Mouse (Mus musculus): ENCODE data around the gene Hoga1. TPM values are rescaled to one million over a fixed set of nuclear protein-coding genes. Genes with fewer than 3 reads are reported as not detected.

Hoga1 gene
- total RNA-seq, 1 experiment from 2014 or later: not detected

GRCm38 (mm10) chr19:42019011-42019522, 26.3 kb upstream of the Hoga1 start:
- ATAC-seq (replicated peaks; ENCODE audit: insufficient number of reproducible peaks, low FRiP score, low TSS enrichment, poor library complexity, severe bottlenecking): no peak

GRCm38 (mm10) chr19:42021681-42022541, 23.5 kb upstream of the Hoga1 start:
- ATAC-seq (replicated peaks; ENCODE audit: insufficient number of reproducible peaks, low FRiP score, low TSS enrichment, poor library complexity, severe bottlenecking): no peak

GRCm38 (mm10) chr19:42022542-42022848, 22.9 kb upstream of the Hoga1 start:
- no peak for ATAC-seq (replicated peaks; ENCODE audit: insufficient number of reproducible peaks, low FRiP score, low TSS enrichment, poor library complexity, severe bottlenecking)

- ATAC-seq (replicated peaks; ENCODE audit: insufficient number of reproducible peaks, low FRiP score, low TSS enrichment, poor library complexity, severe bottlenecking): peak; percentile 94
Observed at GRCm38 (mm10) chr19:42026158-42026557, 19.3 kb upstream of the Hoga1 start.

- ATAC-seq (replicated peaks; ENCODE audit: insufficient number of reproducible peaks, low FRiP score, low TSS enrichment, poor library complexity, severe bottlenecking): no peak
Observed at GRCm38 (mm10) chr19:42031112-42031511, 14.3 kb upstream of the Hoga1 start.

- no peak for ATAC-seq (replicated peaks; ENCODE audit: insufficient number of reproducible peaks, low FRiP score, low TSS enrichment, poor library complexity, severe bottlenecking)
Observed at GRCm38 (mm10) chr19:42033611-42034010, 11.8 kb upstream of the Hoga1 start.

- no peak for ATAC-seq (replicated peaks; ENCODE audit: insufficient number of reproducible peaks, low FRiP score, low TSS enrichment, poor library complexity, severe bottlenecking)
Observed at GRCm38 (mm10) chr19:42034146-42034775, 11.1 kb upstream of the Hoga1 start.

- ATAC-seq (replicated peaks; ENCODE audit: insufficient number of reproducible peaks, low FRiP score, low TSS enrichment, poor library complexity, severe bottlenecking): no peak
Observed at GRCm38 (mm10) chr19:42034881-42035455, 10.4 kb upstream of the Hoga1 start.

- peak; percentile 49 for ATAC-seq (replicated peaks; ENCODE audit: insufficient number of reproducible peaks, low FRiP score, low TSS enrichment, poor library complexity, severe bottlenecking)
Observed at GRCm38 (mm10) chr19:42035456-42036248, 9.8 kb upstream of the Hoga1 start, which contains the start of gene Ankrd2. Gene Ankrd2, plus strand, starts transcription at chr19:42036000.

- ATAC-seq (replicated peaks; ENCODE audit: insufficient number of reproducible peaks, low FRiP score, low TSS enrichment, poor library complexity, severe bottlenecking): no peak
Observed at GRCm38 (mm10) chr19:42036357-42036756, 9.1 kb upstream of the Hoga1 start.

GRCm38 (mm10) chr19:42037167-42037702, 8.2 kb upstream of the Hoga1 start:
- ATAC-seq (replicated peaks; ENCODE audit: insufficient number of reproducible peaks, low FRiP score, low TSS enrichment, poor library complexity, severe bottlenecking): no peak

- ATAC-seq (replicated peaks; ENCODE audit: insufficient number of reproducible peaks, low FRiP score, low TSS enrichment, poor library complexity, severe bottlenecking): no peak
Observed at GRCm38 (mm10) chr19:42038310-42038709, 7.1 kb upstream of the Hoga1 start.

GRCm38 (mm10) chr19:42043988-42044387, 1.4 kb upstream of the Hoga1 start:
- ATAC-seq (replicated peaks; ENCODE audit: insufficient number of reproducible peaks, low FRiP score, low TSS enrichment, poor library complexity, severe bottlenecking): no peak

GRCm38 (mm10) chr19:42050251-42050650, 4.8 kb downstream of the Hoga1 start:
- ATAC-seq (replicated peaks; ENCODE audit: insufficient number of reproducible peaks, low FRiP score, low TSS enrichment, poor library complexity, severe bottlenecking): no peak

- ATAC-seq (replicated peaks; ENCODE audit: insufficient number of reproducible peaks, low FRiP score, low TSS enrichment, poor library complexity, severe bottlenecking): no peak
Observed at GRCm38 (mm10) chr19:42051351-42051750, 5.9 kb downstream of the Hoga1 start.

GRCm38 (mm10) chr19:42051948-42052347, 6.5 kb downstream of the Hoga1 start, which contains the start of gene 4933411K16Rik:
Gene 4933411K16Rik, plus strand, starts transcription at chr19:42052248.
- no peak for ATAC-seq (replicated peaks; ENCODE audit: insufficient number of reproducible peaks, low FRiP score, low TSS enrichment, poor library complexity, severe bottlenecking)

- no peak for ATAC-seq (replicated peaks; ENCODE audit: insufficient number of reproducible peaks, low FRiP score, low TSS enrichment, poor library complexity, severe bottlenecking)
Observed at GRCm38 (mm10) chr19:42054255-42054654, 8.8 kb downstream of the Hoga1 start.

GRCm38 (mm10) chr19:42055881-42056280, 10.5 kb downstream of the Hoga1 start:
- ATAC-seq (replicated peaks; ENCODE audit: insufficient number of reproducible peaks, low FRiP score, low TSS enrichment, poor library complexity, severe bottlenecking): no peak
